Mouse (Mus musculus) hindbrain, embryonic 10.5 days (tissue): Measurements from ENCODE around the gene Ces3a. TPM values are rescaled to one million over a fixed set of nuclear protein-coding genes. Genes with fewer than 3 reads are reported as not detected.
"Not testable (repeated sequence)": the region's sequence is repeated elsewhere in the genome, so short reads cannot be mapped to it uniquely, and the experiment has no call there.

Experiments
- DNase-seq: peaks from one replicate; pipeline ENCODE4 v3.0.0-alpha.2; 2017; ENCODE audit warnings: low spot score
- H3K27ac ChIP-seq: fragments of 300-500 bp; sonication (generic); 2 replicates; pipeline ENCODE4 v1.5.1; 2016; ENCODE audit warnings: mild to moderate bottlenecking, moderate library complexity
- H3K27me3 ChIP-seq: fragments of 300-500 bp; sonication (generic); 2 replicates; pipeline ENCODE4 v1.6.1; 2016; ENCODE audit warnings: mild to moderate bottlenecking; ENCODE audit not compliant: poor library complexity, insufficient read depth, severe bottlenecking
- H3K36me3 ChIP-seq: fragments of 300-500 bp; sonication (generic); 2 replicates; pipeline ENCODE4 v1.6.1; 2016; ENCODE audit warnings: mild to moderate bottlenecking, moderate library complexity
- H3K4me1 ChIP-seq: fragments of 300-500 bp; sonication (generic); replicated peaks from 2 replicates; pipeline ENCODE4 v1.6.1; 2016; ENCODE audit warnings: mild to moderate bottlenecking
- H3K4me3 ChIP-seq: fragments of 300-500 bp; sonication (generic); 2 replicates; pipeline ENCODE4 v1.5.1; 2016; ENCODE audit warnings: mild to moderate bottlenecking, moderate library complexity
- H3K9me3 ChIP-seq: fragments of 300-500 bp; sonication (generic); 2 replicates; pipeline ENCODE4 v1.6.1; 2016; ENCODE audit warnings: mild to moderate bottlenecking, moderate library complexity
- WGBS: fragments of 180-500 bp; shearing (Covaris S2); methylation state at CpG from one replicate; pipeline ENCODE4 v1.1.7; 2016; 5-methylcytosine and 5-hydroxymethylcytosine counted together
- polyA plus RNA-seq: library from polyadenylated mRNA; unstranded; fragments of >200 nt; fragmentation: Nextera tagmentation; extraction: Ambion mirVana; gene quantifications from 2 replicates; pipeline ENCODE4 v1.2.1, GENCODE M21; 2016

Gene Ces3a
- polyA plus RNA-seq, 1 experiment from 2014 or later, result not detected

- H3K9me3 ChIP-seq, result no peaks in the 10 kb centered on the region
- no peak overlapping the region for H3K27ac ChIP-seq
- H3K36me3 ChIP-seq, result no peaks in the 10 kb centered on the region
- H3K4me1 ChIP-seq, result no peaks in the 10 kb centered on the region
- H3K27me3 ChIP-seq, result no peaks in the 10 kb centered on the region; the same call in 1 of the 2 replicates
- DNase-seq, result peak; percentile 61
- no peak overlapping the region for H3K4me3 ChIP-seq
- WGBS, result 15% methylated on average over 1 of the region's 1 CpGs
Observed at GRCm38 (mm10) chr8:105066761-105067160, 18.4 kb downstream of the Ces3a start.

GRCm38 (mm10) chr8:105067905-105068304 lies 19.5 kb downstream of the Ces3a start:
- DNase-seq, H3K4me1 ChIP-seq, H3K27ac ChIP-seq, H3K9me3 ChIP-seq, H3K4me3 ChIP-seq, H3K27me3 ChIP-seq, H3K36me3 ChIP-seq: not testable (repeated sequence)
- WGBS, result 79% methylated on average over 7 of the region's 7 CpGs

DNA sequence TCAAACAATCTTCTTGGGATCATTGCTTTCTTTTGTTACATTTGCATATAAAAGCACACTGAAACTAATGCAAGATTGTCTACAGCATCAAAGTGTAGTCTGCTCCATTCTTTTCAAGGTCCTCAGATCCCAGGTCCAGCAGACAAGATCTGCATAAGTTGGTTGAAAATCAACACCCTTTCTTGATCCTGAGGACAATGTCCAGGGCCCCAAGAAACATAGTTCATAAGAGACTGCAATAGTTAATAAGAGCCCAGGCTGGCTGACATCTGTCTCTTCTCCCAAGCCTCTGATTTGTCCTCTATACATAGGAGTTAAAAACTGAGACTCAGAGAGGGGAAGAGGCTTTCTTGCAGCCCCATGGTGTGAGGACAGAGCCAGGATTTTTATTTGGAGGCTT lies 20.6 kb downstream of the Ces3a start:
- H3K27ac ChIP-seq, result no peak overlapping the region

GRCm38 (mm10) chr8:105076601-105077000 lies 28.2 kb downstream of the Ces3a start:
- H3K4me1 ChIP-seq, result no peaks in the 10 kb centered on the region
- no peak overlapping the region for H3K4me3 ChIP-seq
- DNase-seq, result no peak
- 0 out of 2 replicates have a peak, but pooled peaks cover 4% of the 10 kb centered on the region for H3K9me3 ChIP-seq
- 93% methylated on average over 4 of the region's 4 CpGs for WGBS
- no peak overlapping the region for H3K27ac ChIP-seq
- no peaks in the 10 kb centered on the region for H3K27me3 ChIP-seq
- H3K36me3 ChIP-seq, result no peaks in the 10 kb centered on the region

More for the DNA sequence above, 20.6 kb downstream of the Ces3a start:
- Histone ChIP-seq H3K4me3 (no peak overlapping the region), H3K27me3 (no peaks in the 10 kb centered on the region; the same call in 1 of the 2 replicates), H3K4me1 (no peaks in the 10 kb centered on the region), H3K9me3 (no peaks in the 10 kb centered on the region), H3K36me3 (no peaks in the 10 kb centered on the region)
- DNase-seq, result no peak

DNA sequence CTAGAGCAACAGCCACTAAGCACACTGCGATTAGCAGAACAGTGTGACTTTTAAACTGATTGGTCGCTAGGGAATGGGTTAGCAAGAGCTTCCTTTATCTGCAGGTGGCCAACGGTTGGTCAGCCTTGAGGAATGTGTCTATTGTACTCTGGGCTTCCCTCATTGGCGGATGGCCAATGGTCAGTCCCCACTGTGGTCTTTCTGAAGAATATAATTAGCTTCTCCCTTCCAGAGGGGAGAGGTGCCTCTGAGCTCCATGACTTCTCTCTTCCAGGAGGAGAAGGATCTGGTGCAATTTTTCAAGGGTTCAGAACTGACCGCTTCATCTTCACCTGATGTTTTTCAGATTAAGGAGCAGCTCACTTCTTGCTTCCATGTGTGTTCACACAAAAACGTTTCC lies 28.7 kb downstream of the Ces3a start:
- Histone ChIP-seq H3K27me3 (no peaks in the 10 kb centered on the region), H3K27ac (no peak overlapping the region), H3K36me3 (no peaks in the 10 kb centered on the region), H3K4me1 (no peaks in the 10 kb centered on the region), H3K4me3 (no peak overlapping the region), H3K9me3 (0 out of 2 replicates have a peak, but pooled peaks cover 4% of the 10 kb centered on the region)
- no peak for DNase-seq
- 77% methylated on average over 6 of the region's 6 CpGs for WGBS

- Histone ChIP-seq H3K27ac (no peak overlapping the region), H3K27me3 (no peaks in the 10 kb centered on the region), H3K4me1 (no peaks in the 10 kb centered on the region), H3K36me3 (no peaks in the 10 kb centered on the region), H3K9me3 (0 out of 2 replicates have a peak, but pooled peaks cover 4% of the 10 kb centered on the region), H3K4me3 (no peak overlapping the region)
- 86% methylated on average over 5 of the region's 5 CpGs for WGBS
- DNase-seq, result no peak
Observed at GRCm38 (mm10) chr8:105078591-105078990, 30.2 kb downstream of the Ces3a start.

DNA sequence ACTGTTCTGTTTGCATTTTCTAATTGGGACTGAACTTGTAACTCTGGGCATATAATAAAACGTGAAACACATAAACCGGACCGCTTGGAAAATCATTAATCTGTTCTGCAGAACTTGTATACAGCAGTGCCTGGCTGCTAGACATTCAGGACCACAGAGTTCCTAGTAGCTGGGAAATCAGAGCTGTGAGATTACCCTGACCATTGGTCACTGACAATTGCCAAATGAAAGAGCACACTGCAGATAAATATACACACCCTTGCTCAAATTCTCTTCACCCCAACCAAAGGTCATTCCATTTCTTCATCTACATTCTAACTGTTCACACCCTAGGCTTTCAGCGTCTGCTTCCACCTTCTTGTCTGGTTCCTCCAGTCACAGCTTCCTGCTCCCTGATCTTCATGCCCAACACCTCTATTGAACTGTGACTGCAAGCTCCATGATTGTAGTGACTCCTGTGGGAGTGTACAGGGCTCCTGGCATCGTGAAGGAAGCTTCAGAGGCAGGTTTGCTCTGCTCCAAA lies 32.5 kb downstream of the Ces3a start:
- Histone ChIP-seq H3K4me3 (no peak overlapping the region), H3K36me3 (no peaks in the 10 kb centered on the region), H3K9me3 (0 out of 2 replicates have a peak, but pooled peaks cover 4% of the 10 kb centered on the region), H3K27ac (no peak overlapping the region), H3K4me1 (no peaks in the 10 kb centered on the region), H3K27me3 (no peaks in the 10 kb centered on the region)
- no peak for DNase-seq
- 73% methylated on average over 5 of the region's 5 CpGs for WGBS

- no peak for DNase-seq
- H3K27ac ChIP-seq, result no peak within 1 kb of the TSS
- no peaks in the 10 kb centered on the region for H3K9me3 ChIP-seq
- H3K4me3 ChIP-seq, result no peak within 1 kb of the TSS
- H3K36me3 ChIP-seq, result no peaks in the 10 kb centered on the region
- 78% methylated on average over 7 of the region's 7 CpGs for WGBS
- H3K4me1 ChIP-seq, result no peaks in the 10 kb centered on the region
- H3K27me3 ChIP-seq, result no peaks in the 10 kb centered on the region
Observed at GRCm38 (mm10) chr8:105083449-105084050, 35.1 kb downstream of the Ces3a start, which contains the start of gene Ces3b. TSS of gene Ces3b (plus strand) at chr8:105083753.

GRCm38 (mm10) chr8:105088166-105088565 lies 39.8 kb downstream of the Ces3a start:
- H3K4me3 ChIP-seq, H3K27ac ChIP-seq, H3K4me1 ChIP-seq, H3K9me3 ChIP-seq, DNase-seq, H3K27me3 ChIP-seq, H3K36me3 ChIP-seq: not testable (repeated sequence)
- WGBS, result 81% methylated on average over 5 of the region's 5 CpGs

- WGBS, result 74% methylated on average over 4 of the region's 4 CpGs
- Histone ChIP-seq H3K9me3 (no peaks in the 10 kb centered on the region), H3K4me3 (no peak overlapping the region), H3K27me3 (no peaks in the 10 kb centered on the region), H3K27ac (no peak overlapping the region), H3K4me1 (no peaks in the 10 kb centered on the region), H3K36me3 (no peaks in the 10 kb centered on the region)
- no peak for DNase-seq
Observed at GRCm38 (mm10) chr8:105088581-105088980, 40.2 kb downstream of the Ces3a start.

- H3K27ac ChIP-seq, result no peak overlapping the region
- no peaks in the 10 kb centered on the region for H3K4me1 ChIP-seq
- H3K27me3 ChIP-seq, result no peaks in the 10 kb centered on the region
- H3K36me3 ChIP-seq, result no peaks in the 10 kb centered on the region
- DNase-seq, result no peak
- H3K9me3 ChIP-seq, result no peaks in the 10 kb centered on the region
- WGBS, result 91% methylated on average over 3 of the region's 3 CpGs
- no peak overlapping the region for H3K4me3 ChIP-seq
Observed at GRCm38 (mm10) chr8:105093992-105094391, 45.6 kb downstream of the Ces3a start.

DNA sequence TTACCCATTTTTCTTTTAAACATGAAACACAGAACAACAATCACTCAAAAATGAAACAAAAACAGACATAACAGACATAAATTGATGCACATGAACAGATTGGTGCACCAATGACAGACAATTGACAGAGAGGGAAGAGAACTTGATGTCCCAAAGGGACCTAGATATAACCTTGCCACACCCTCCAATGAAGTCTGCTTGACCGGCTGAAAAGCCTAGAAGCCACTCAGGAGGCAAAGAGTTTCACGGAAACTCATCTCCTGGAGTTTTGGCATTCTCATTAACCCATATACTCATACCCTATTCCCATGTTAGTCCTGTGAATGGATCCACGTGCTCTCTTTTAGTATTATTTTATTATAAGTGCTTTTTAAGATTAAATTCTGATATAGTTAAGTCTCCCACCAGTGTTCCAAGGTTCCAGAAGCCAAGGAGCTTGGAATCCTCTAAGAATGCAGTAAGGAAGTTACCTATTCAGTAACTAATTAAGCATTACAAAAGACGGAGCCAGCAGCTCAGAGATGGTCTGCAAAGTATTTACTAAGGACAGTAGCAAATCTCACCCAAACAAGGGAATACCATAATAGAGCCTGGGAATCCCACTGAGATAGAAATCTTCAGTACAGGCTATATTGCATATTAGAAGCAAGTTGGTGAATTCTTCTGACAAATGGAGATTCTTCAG lies 53.8 kb downstream of the Ces3a start:
- H3K27me3 ChIP-seq, H3K27ac ChIP-seq, H3K4me3 ChIP-seq, DNase-seq, H3K9me3 ChIP-seq, H3K36me3 ChIP-seq, H3K4me1 ChIP-seq: not testable (repeated sequence)
- 74% methylated on average over 4 of the region's 4 CpGs for WGBS

DNA sequence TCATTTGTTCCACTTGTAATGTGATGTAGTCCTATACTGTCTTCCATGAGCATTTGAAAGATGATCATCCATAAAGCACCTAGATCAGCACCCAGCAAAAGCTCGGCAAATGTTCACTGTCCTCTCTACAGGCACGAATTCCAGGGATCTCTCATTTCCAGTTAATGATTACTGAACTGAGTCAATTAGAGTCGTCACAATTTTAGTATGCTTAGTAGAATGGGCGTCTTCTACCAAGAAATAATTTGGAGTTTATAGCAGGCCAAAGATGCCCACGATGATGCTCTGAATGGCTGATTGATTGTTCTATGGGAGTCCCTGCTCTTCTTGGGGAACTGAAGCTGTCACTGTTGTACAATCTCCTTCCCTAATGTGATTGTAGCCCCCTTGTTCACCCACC lies 55.3 kb downstream of the Ces3a start:
- H3K9me3 ChIP-seq, result not testable (repeated sequence)
- 91% methylated on average over 5 of the region's 5 CpGs for WGBS

More for the DNA sequence above, 55.3 kb downstream of the Ces3a start:
- not testable (repeated sequence) for DNase-seq, H3K4me3 ChIP-seq, H3K27ac ChIP-seq, H3K4me1 ChIP-seq, H3K27me3 ChIP-seq, H3K36me3 ChIP-seq
